Comparison of ENCODE assay signal across 8 mouse cellular contexts in the genomic region with DNA sequence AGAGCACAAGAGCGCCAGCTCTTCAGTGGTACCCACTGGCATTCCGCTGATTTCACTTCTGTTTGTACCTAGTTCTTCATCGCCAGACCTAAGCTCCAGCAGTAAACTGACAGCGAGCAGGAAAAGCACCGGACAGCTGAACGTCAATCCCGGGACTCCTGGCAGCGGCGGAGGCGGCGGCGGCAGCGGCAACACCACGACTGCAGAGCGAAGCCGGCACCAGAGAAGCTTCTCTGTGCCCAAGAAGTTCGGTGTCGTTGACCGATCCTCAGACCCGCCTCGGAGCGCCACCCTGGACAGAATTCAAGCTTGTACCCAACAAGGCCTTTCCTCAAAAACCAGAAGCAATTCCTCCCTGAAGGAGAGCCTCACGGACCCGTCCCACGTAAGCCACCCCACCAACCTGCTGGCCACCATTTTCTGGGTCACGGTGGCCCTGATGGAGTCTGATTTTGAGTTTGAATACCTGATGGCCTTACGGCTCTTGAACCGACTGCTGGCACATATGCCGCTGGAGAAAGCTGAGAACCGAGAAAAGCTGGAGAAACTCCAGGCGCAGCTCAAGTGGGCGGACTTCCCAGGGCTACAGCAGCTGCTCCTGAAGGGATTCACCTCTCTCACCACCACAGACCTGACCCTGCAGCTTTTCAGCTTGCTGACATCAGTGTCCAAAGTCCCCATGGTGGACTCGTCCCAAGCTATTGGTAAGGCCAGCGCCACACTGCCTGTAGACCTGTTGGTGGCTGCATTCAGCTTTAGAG.
DNase-seq lines count a peak whose midpoint lies in the region; ATAC-seq and TF ChIP-seq lines count a peak whose summit lies in the region.

No protein-coding gene starts in this region.

- H3K4me3 ChIP-seq in heart, embryonic 10.5 days: peak overlapping the region; percentile 52
- peak overlapping the region; percentile 58 for H3K4me3 ChIP-seq in gastrocnemius, adult 2 months
- peak overlapping the region; percentile 31 for H3K4me3 ChIP-seq in midbrain, embryonic 12.5 days

- H3K27ac ChIP-seq in heart, embryonic 10.5 days: peak overlapping the region; percentile 25; the same call in 1 of the 2 replicates
- peak overlapping the region; percentile 87 for H3K27ac ChIP-seq in gastrocnemius, adult 2 months
- no peak overlapping the region for H3K27ac ChIP-seq in midbrain, embryonic 12.5 days (replicated peaks)

- H3K9me3 ChIP-seq in heart, embryonic 10.5 days: peaks cover 3% of the 10 kb centered on the region; the same call in 1 of the 2 replicates
- no peaks in the 10 kb centered on the region for H3K9me3 ChIP-seq in midbrain, embryonic 12.5 days

- no peak for DNase-seq in heart, embryonic 10.5 days (ENCODE audit: low spot score)
- no peak for DNase-seq in heart, postnatal 4 days
- peak; percentile 79 for DNase-seq in cerebellum, adult 8-10 months
- peak; percentile 90 for DNase-seq in gastrocnemius, adult 2 months
- DNase-seq in layer of hippocampus, adult 18-20 months (ENCODE audit: low spot score in 2 of 2): peak; percentile 34 to 67
- DNase-seq in Muller cell, postnatal 12 days (ENCODE audit: inconsistent ontology term): no peak

- intact Hi-C loops in gastrocnemius, adult 2 months (cut with DNase I): no loop called here

- H3K4me1 ChIP-seq in heart, embryonic 10.5 days: 0 out of 2 replicates have a peak, but pooled peaks cover 7% of the 10 kb centered on the region
- H3K4me1 ChIP-seq in midbrain, embryonic 12.5 days: no peaks in the 10 kb centered on the region; the same call in none of the 2 replicates

- WGBS in heart, embryonic 10.5 days: 22% methylated on average over 34 of the region's 34 CpGs
- WGBS in midbrain, embryonic 12.5 days: 22% methylated on average over 34 of the region's 34 CpGs

- H3K9ac ChIP-seq in midbrain, embryonic 12.5 days (replicated peaks): 0 out of 2 replicates have a peak overlapping the region, but pooled peaks have one; percentile 3

- ATAC-seq in midbrain, embryonic 12.5 days (ENCODE audit: low FRiP score, low read depth): no peak
- ATAC-seq in megakaryocyte progenitor cell, adult 5-6 weeks (replicated peaks; ENCODE audit: poor library complexity): no peak

- H3K4me2 ChIP-seq in midbrain, embryonic 12.5 days (replicated peaks): peak overlapping the region; percentile 55

- TF ChIP-seq CTCF in gastrocnemius, adult 2 months (IDR thresholded peaks at IDR 0.05): no peak

- peaks cover 58% of the 10 kb centered on the region for H3K36me3 ChIP-seq in heart, embryonic 10.5 days
- H3K36me3 ChIP-seq in midbrain, embryonic 12.5 days: peaks cover 11% of the 10 kb centered on the region; the same call in 1 of the 2 replicates

- H3K27me3 ChIP-seq in heart, embryonic 10.5 days (ENCODE audit: insufficient read depth, poor library complexity, severe bottlenecking): no peaks in the 10 kb centered on the region
- H3K27me3 ChIP-seq in midbrain, embryonic 12.5 days: no peaks in the 10 kb centered on the region

Comparison
In these comparisons a context has a peak if more than half of its experiments do, and no peak if none do; other contexts are left out.
1. DNase-seq: peak in cerebellum, adult 8-10 months (single experiment), gastrocnemius, adult 2 months (single experiment) and layer of hippocampus, adult 18-20 months (2 of 2); none in heart, embryonic 10.5 days (single experiment), heart, postnatal 4 days (single experiment) and Muller cell, postnatal 12 days (single experiment).
2. Peak in every context shown above with its lines, with median percentiles within 50 percentile points of each other: H3K4me3 ChIP-seq.